Mouse (Mus musculus) CH12.LX (cell line): ENCODE data around the gene Shank3. TPM values are rescaled to one million over a fixed set of nuclear protein-coding genes. Genes with fewer than 3 reads are reported as not detected.

Source experiments
- DNase-seq: peaks from one replicate; pipeline ENCODE4 v3.0.0-alpha.2; 2013; ENCODE audit errors: extremely low read depth
- H3K27ac ChIP-seq: 2 replicates; pipeline ENCODE4 v1.5.1; 2012; ENCODE audit warnings: low read depth, mild to moderate bottlenecking, control low read depth, moderate library complexity; ENCODE audit not compliant: insufficient read depth
- H3K27me3 ChIP-seq: replicated peaks from 2 replicates; pipeline ENCODE3; 2012; ENCODE audit warnings: inconsistent platforms
- H3K36me3 ChIP-seq, 2 experiments: replicated peaks in 1 of 2; 2 replicates each; pipeline versions ENCODE3 to v1.6.1; 2012; ENCODE audit warnings: inconsistent platforms in 1 of 2, low read length in 1 of 2, mild to moderate bottlenecking in 1 of 2, mixed read lengths in 1 of 2, moderate library complexity in 1 of 2; ENCODE audit not compliant: control insufficient read depth in 1 of 2, insufficient read depth in 1 of 2
- H3K4me1 ChIP-seq, 2 experiments: 2 replicates each; pipeline ENCODE4 v1.6.1; 2012; ENCODE audit warnings: inconsistent platforms in 1 of 2, moderate library complexity in 1 of 2; ENCODE audit not compliant: insufficient read depth in 2 of 2, control insufficient read depth in 1 of 2
- H3K4me2 ChIP-seq: 2 replicates; pipeline ENCODE4 v1.6.1; 2012; ENCODE audit warnings: low read depth, mild to moderate bottlenecking, control low read depth; ENCODE audit not compliant: poor library complexity, insufficient read depth, severe bottlenecking
- H3K4me3 ChIP-seq, 3 experiments: fragments of 150-350 bp in 1 of 3; sonication (generic) in 1 of 3; replicated peaks in 1 of 3; 2 replicates each; pipeline versions ENCODE3 to v1.5.1; 2011 to 2012; ENCODE audit warnings: low read depth in 2 of 3, low read length in 2 of 3, mild to moderate bottlenecking in 2 of 3, moderate library complexity in 2 of 3, control low read depth in 1 of 3, improper control_type of control experiment in 1 of 3, inconsistent platforms in 1 of 3, mixed read lengths in 1 of 3; ENCODE audit not compliant: poor library complexity in 1 of 3
- H3K79me2 ChIP-seq: replicated peaks from 2 replicates; pipeline ENCODE4 v1.6.1; 2012; ENCODE audit warnings: mild to moderate bottlenecking, moderate library complexity; ENCODE audit not compliant: control insufficient read depth, poor library complexity, insufficient read depth, severe bottlenecking; ENCODE audit errors: extremely low read depth
- H3K9ac ChIP-seq: 2 replicates; pipeline ENCODE4 v1.6.1; 2012; ENCODE audit warnings: low read depth, mild to moderate bottlenecking, control low read depth, moderate library complexity; ENCODE audit not compliant: insufficient read depth
- H3K9me3 ChIP-seq: replicated peaks from 2 replicates; pipeline ENCODE3; 2012; ENCODE audit warnings: low read length, inconsistent platforms, mixed read lengths
- BHLHE40 ChIP-seq: IDR thresholded peaks from 2 replicates; pipeline ENCODE4 v1.6.1; 2011; ENCODE audit warnings: mild to moderate bottlenecking, low read depth, low read length, improper control_type of control experiment
- CHD1 ChIP-seq: IDR thresholded peaks from 2 replicates; pipeline ENCODE4 v1.6.1; 2012; ENCODE audit warnings: low read depth, low read length, improper control_type of control experiment, inconsistent platforms
- CHD2 ChIP-seq: IDR thresholded peaks from 2 replicates; pipeline ENCODE4 v1.6.1; 2011; ENCODE audit warnings: low read length, improper control_type of control experiment
- IRF4 ChIP-seq: IDR thresholded peaks from 2 replicates; pipeline ENCODE4 v1.6.1; 2014; ENCODE audit warnings: low read depth, mild to moderate bottlenecking, inconsistent platforms, low read length, improper control_type of control experiment
- JUN ChIP-seq: IDR thresholded peaks from 2 replicates; pipeline ENCODE4 v1.6.1; 2011; ENCODE audit warnings: low read depth, mild to moderate bottlenecking, low read length, improper control_type of control experiment, moderate library complexity; ENCODE audit not compliant: insufficient read depth
- MAX ChIP-seq: IDR thresholded peaks from 2 replicates; pipeline ENCODE4 v1.6.1; 2011; ENCODE audit warnings: low read length, improper control_type of control experiment
- MYC ChIP-seq: IDR thresholded peaks from 2 replicates; pipeline ENCODE4 v1.6.1; 2011; ENCODE audit warnings: low read depth, mild to moderate bottlenecking, improper control_type of control experiment, low read length
- PAX5 ChIP-seq: IDR thresholded peaks from 2 replicates; pipeline ENCODE4 v1.6.1; 2012; ENCODE audit warnings: low read length, inconsistent platforms, mixed read lengths
- POLR2A ChIP-seq: IDR thresholded peaks from 2 replicates; pipeline ENCODE4 v1.6.1; 2011; ENCODE audit warnings: low read depth, mild to moderate bottlenecking, improper control_type of control experiment, low read length
- SMC3 ChIP-seq: IDR thresholded peaks from 2 replicates; pipeline ENCODE4 v1.6.1; 2011; ENCODE audit warnings: low read depth, low read length, improper control_type of control experiment
- TBP ChIP-seq: conservative IDR thresholded peaks from 2 replicates; pipeline ENCODE4 v1.6.1; 2011; ENCODE audit warnings: low read depth, low read length, improper control_type of control experiment
- UBTF ChIP-seq: IDR thresholded peaks from 2 replicates; pipeline ENCODE4 v1.6.1; 2012; ENCODE audit warnings: low read depth, mild to moderate bottlenecking, inconsistent platforms, low read length, improper control_type of control experiment, moderate library complexity
- USF2 ChIP-seq: conservative IDR thresholded peaks from 2 replicates; pipeline ENCODE4 v1.6.1; 2011; ENCODE audit warnings: low read depth, low read length, improper control_type of control experiment
- ZC3H11A ChIP-seq: IDR thresholded peaks from 2 replicates; pipeline ENCODE4 v1.6.1; 2012; ENCODE audit warnings: low read depth, mild to moderate bottlenecking, inconsistent platforms, low read length, improper control_type of control experiment
- ZKSCAN1 ChIP-seq: IDR thresholded peaks from 2 replicates; pipeline ENCODE4 v1.6.1; 2012; ENCODE audit warnings: low read depth, inconsistent platforms, low read length, improper control_type of control experiment, borderline replicate concordance
- ZMIZ1 ChIP-seq: IDR thresholded peaks from 2 replicates; pipeline ENCODE4 v1.6.1; 2012; ENCODE audit warnings: low read depth, mild to moderate bottlenecking, inconsistent platforms, low read length, improper control_type of control experiment
- dilution Hi-C: fragments of 300-500 bp; cut with MboI; formaldehyde crosslinking; loops from 2 replicates; pipeline ENCODE4 v1.14.3; 2020; ENCODE audit warnings: low sequenced_read_pairs; ENCODE audit not compliant: extremely low pct_unique_long_range_greater_than_20kb, extremely low pct_ligation_motif_present
- in situ Hi-C: fragments of 300-500 bp; cut with MboI; formaldehyde crosslinking; loops from 3 replicates; pipeline ENCODE4 v1.14.3; 2019; ENCODE audit warnings: low sequenced_read_pairs, low pct_ligation_motif_present, low pct_unique_long_range_greater_than_20kb, mixed read lengths
- polyA plus RNA-seq: library from polyadenylated mRNA; unstranded; fragments of >175 nt; gene quantifications from 2 replicates; pipeline ENCODE4 v1.2.1, GENCODE M21; 2012; ENCODE audit warnings: low read depth; ENCODE audit not compliant: insufficient read length
- total RNA-seq, 2 experiments: library from RNA; depleted of rRNA; stranded (reverse); fragments of 300-350 nt in 1 of 2; fragments of >200 nt in 1 of 2; gene quantifications; 2 replicates each; pipeline ENCODE4 v1.2.3; 2012 to 2014

Shank3 gene
- total and polyA plus RNA-seq, 3 experiments, result not detected

GRCm38 (mm10) chr15:89477806-89478205 lies 21.6 kb upstream of the Shank3 start:
- dilution Hi-C loops, result no loop called here
- no peak overlapping the region for H3K4me2 ChIP-seq

DNA sequence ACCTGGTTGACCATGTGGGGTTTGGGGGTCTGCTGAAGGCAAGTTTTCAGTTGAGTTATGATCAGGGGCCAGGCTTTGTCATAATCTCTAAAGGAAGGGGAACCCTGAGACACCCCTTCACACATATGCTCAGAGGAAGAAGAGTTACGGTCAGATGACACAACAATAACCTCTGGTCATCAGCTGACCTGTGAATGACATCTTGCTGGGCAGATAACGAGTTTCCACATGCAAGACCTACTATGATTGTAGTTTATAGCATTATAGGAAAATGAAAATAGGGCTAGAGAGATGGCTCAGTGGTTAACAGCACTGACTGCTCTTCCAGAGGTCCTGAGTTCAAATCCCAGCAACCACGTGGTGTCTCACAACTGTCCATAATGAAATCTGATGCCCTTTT lies 20.8 kb upstream of the Shank3 start:
- Histone ChIP-seq H3K79me2 (no peaks in the 10 kb centered on the region), H3K4me2 (no peak overlapping the region), H3K36me3 (peaks cover 2 to 27% of the 10 kb centered on the region in 2 experiments), H3K27ac (no peak overlapping the region), H3K4me1 (peaks cover 11 to 29% of the 10 kb centered on the region in 2 experiments), H3K9me3 (no peaks in the 10 kb centered on the region), H3K9ac (no peak overlapping the region), H3K27me3 (no peaks in the 10 kb centered on the region), H3K4me3 (no peak overlapping the region)
- in situ Hi-C loops, result loop anchor here (5.0 kb wide), 1 partner anchor 54 kb away; no protein-coding TSS in a partner anchor
- DNase-seq, result no peak
- dilution Hi-C loops, result no loop called here
- TF ChIP-seq ZC3H11A, result no peak
- no peak for TF ChIP-seq SMC3
- TF ChIP-seq JUN, result no peak
- no peak for TF ChIP-seq PAX5
- TF ChIP-seq BHLHE40, result no peak
- TF ChIP-seq CHD2, result no peak
- TF ChIP-seq CHD1, result no peak
- no peak for TF ChIP-seq IRF4
- TF ChIP-seq ZKSCAN1, result no peak
- TF ChIP-seq POLR2A, result no peak
- TF ChIP-seq TBP, result no peak
- no peak for TF ChIP-seq MAX
- TF ChIP-seq ZMIZ1, result no peak
- TF ChIP-seq MYC, result no peak
- no peak for TF ChIP-seq USF2
- no peak for TF ChIP-seq UBTF

More at GRCm38 (mm10) chr15:89477806-89478205, 21.6 kb upstream of the Shank3 start:
- in situ Hi-C loops, result loop anchor here (5.0 kb wide), 1 partner anchor 54 kb away; no protein-coding TSS in a partner anchor
- H3K79me2 ChIP-seq, result no peaks in the 10 kb centered on the region
- no peaks in the 10 kb centered on the region for H3K9me3 ChIP-seq
- H3K4me1 ChIP-seq, result peaks cover 11 to 29% of the 10 kb centered on the region in 2 experiments
- peak; percentile 22 for DNase-seq
- TF ChIP-seq USF2 (no peak), BHLHE40 (peak; percentile 44; the same call in 1 of the 2 replicates)
- peaks cover 2 to 35% of the 10 kb centered on the region in 2 experiments for H3K36me3 ChIP-seq
- no peak overlapping the region for H3K4me3 ChIP-seq
- no peak overlapping the region for H3K27ac ChIP-seq
- H3K27me3 ChIP-seq, result no peaks in the 10 kb centered on the region
- H3K9ac ChIP-seq, result no peak overlapping the region
